Mouse (Mus musculus) hindbrain, embryonic 16.5 days (tissue): ENCODE data around the gene Itsn2. TPM values are rescaled to one million over a fixed set of nuclear protein-coding genes. Genes with fewer than 3 reads are reported as not detected.

Experiments
- ATAC-seq: fragments of 200-750 bp; cut with Nextera tagmentation; 2 replicates; pipeline ENCODE4 v1.8.0; 2017; ENCODE audit warnings: moderate TSS enrichment, moderate library complexity
- H3K27ac ChIP-seq: fragments of 300-500 bp; sonication (generic); 2 replicates; pipeline ENCODE4 v1.5.1; 2014; ENCODE audit warnings: low read depth, mild to moderate bottlenecking, control low read depth, low read length, moderate library complexity
- H3K27me3 ChIP-seq: fragments of 300-500 bp; sonication (generic); replicated peaks from 2 replicates; pipeline ENCODE4 v1.6.1; 2014; ENCODE audit warnings: low read length; ENCODE audit not compliant: control insufficient read depth, insufficient read depth
- H3K36me3 ChIP-seq: fragments of 300-500 bp; sonication (generic); 2 replicates; pipeline ENCODE4 v1.6.1; 2014; ENCODE audit warnings: mild to moderate bottlenecking, low read length, moderate library complexity, mixed read lengths; ENCODE audit not compliant: control insufficient read depth, insufficient read depth
- H3K4me1 ChIP-seq: fragments of 300-500 bp; sonication (generic); 2 replicates; pipeline ENCODE4 v1.6.1; 2014; ENCODE audit warnings: low read depth, low read length; ENCODE audit not compliant: control insufficient read depth, insufficient read depth
- H3K4me2 ChIP-seq: fragments of 300-500 bp; sonication (generic); 2 replicates; pipeline ENCODE4 v1.6.1; 2014; ENCODE audit warnings: mild to moderate bottlenecking, low read length, control low read depth, moderate library complexity
- H3K4me3 ChIP-seq: fragments of 300-500 bp; sonication (generic); 2 replicates; pipeline ENCODE4 v1.5.1; 2014; ENCODE audit warnings: mild to moderate bottlenecking, low read length, control low read depth, moderate library complexity
- H3K9ac ChIP-seq: fragments of 300-500 bp; sonication (generic); 2 replicates; pipeline ENCODE4 v1.6.1; 2014; ENCODE audit warnings: low read depth, mild to moderate bottlenecking, control low read depth, low read length, moderate library complexity
- H3K9me3 ChIP-seq: fragments of 300-500 bp; sonication (generic); 2 replicates; pipeline ENCODE4 v1.6.1; 2014; ENCODE audit warnings: mild to moderate bottlenecking, low read length, moderate library complexity; ENCODE audit not compliant: control insufficient read depth
- WGBS: fragments of 180-500 bp; shearing (Covaris S2); extraction: QIAGEN DNeasy Blood & Tissue Kit; methylation state at CpG from one replicate; pipeline ENCODE4 v1.1.7; 2014; 5-methylcytosine and 5-hydroxymethylcytosine counted together
- polyA plus RNA-seq: library from polyadenylated mRNA; unstranded; fragments of >200 nt; fragmentation: Nextera tagmentation; extraction: Ambion mirVana; gene quantifications from 2 replicates; pipeline ENCODE4 v1.2.1, GENCODE M21; 2015

Itsn2 gene
- polyA plus RNA-seq, 1 experiment from 2014 or later: 24.4 TPM

DNA sequence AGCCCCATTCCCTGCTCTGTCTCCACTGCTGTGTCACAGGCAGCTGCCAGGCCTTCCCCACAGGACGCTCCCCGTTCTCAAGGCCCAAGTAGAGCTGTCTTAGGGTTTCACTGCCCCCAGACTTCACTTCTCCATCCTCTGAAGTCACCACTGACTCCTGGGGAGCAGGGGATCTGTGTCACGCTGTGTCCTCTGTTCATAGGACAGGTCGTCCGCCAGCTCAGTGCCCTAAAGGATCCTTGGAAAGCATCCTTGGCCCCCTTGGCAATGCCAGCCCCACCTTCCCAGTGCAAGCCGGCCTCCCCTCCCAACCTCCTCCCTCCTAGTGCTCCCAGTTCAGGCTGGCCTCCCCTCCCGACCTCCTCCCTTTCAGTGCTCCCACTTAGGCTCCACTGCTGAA is 117.5 kb downstream of the Itsn2 start:
- peaks cover 25% of the 10 kb centered on the region for H3K36me3 ChIP-seq
- no peak for ATAC-seq
- 90% methylated on average over 7 of the region's 7 CpGs for WGBS

DNA sequence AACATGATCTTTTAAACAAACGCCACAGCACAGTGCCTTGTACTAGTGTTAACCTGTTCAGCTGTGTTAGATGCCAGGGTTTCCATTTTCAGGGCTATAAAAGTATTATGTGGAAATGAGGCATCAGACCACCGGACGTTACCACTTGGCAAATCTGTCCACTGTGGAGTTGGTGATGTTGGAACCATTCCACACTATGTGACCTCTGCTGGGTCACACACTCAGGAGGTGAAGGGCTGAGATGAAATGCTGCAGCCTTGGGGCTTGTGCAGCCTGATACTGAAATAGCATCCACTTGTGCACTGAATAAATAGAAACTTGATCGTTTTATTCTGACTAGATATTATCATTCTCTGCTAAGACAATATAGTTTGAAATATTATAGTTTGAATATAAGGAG is 120.9 kb downstream of the Itsn2 start:
- no peak for ATAC-seq
- 0 out of 2 replicates have a peak, but pooled peaks cover 4% of the 10 kb centered on the region for H3K9me3 ChIP-seq
- H3K27me3 ChIP-seq: no peaks in the 10 kb centered on the region
- H3K27ac ChIP-seq: no peak overlapping the region
- no peak overlapping the region for H3K4me2 ChIP-seq
- no peaks in the 10 kb centered on the region for H3K4me1 ChIP-seq
- no peak overlapping the region for H3K4me3 ChIP-seq
- no peak overlapping the region for H3K9ac ChIP-seq
- H3K36me3 ChIP-seq: peaks cover 10% of the 10 kb centered on the region
- 86% methylated on average over 4 of the region's 4 CpGs for WGBS

More for the DNA sequence above, 117.5 kb downstream of the Itsn2 start:
- Histone ChIP-seq H3K9ac (no peak overlapping the region), H3K27me3 (no peaks in the 10 kb centered on the region), H3K4me1 (no peaks in the 10 kb centered on the region), H3K4me2 (no peak overlapping the region), H3K4me3 (no peak overlapping the region), H3K9me3 (no peaks in the 10 kb centered on the region), H3K27ac (no peak overlapping the region)

- WGBS: 86% methylated on average over 10 of the region's 10 CpGs
- Histone ChIP-seq H3K9me3 (0 out of 2 replicates have a peak, but pooled peaks cover 4% of the 10 kb centered on the region), H3K27ac (no peak overlapping the region), H3K4me3 (no peak overlapping the region), H3K4me2 (no peak overlapping the region), H3K4me1 (no peaks in the 10 kb centered on the region), H3K36me3 (no peaks in the 10 kb centered on the region), H3K27me3 (no peaks in the 10 kb centered on the region), H3K9ac (no peak overlapping the region)
- ATAC-seq: no peak
Observed at GRCm38 (mm10) chr12:4715606-4716005, 123.2 kb downstream of the Itsn2 start.

DNA sequence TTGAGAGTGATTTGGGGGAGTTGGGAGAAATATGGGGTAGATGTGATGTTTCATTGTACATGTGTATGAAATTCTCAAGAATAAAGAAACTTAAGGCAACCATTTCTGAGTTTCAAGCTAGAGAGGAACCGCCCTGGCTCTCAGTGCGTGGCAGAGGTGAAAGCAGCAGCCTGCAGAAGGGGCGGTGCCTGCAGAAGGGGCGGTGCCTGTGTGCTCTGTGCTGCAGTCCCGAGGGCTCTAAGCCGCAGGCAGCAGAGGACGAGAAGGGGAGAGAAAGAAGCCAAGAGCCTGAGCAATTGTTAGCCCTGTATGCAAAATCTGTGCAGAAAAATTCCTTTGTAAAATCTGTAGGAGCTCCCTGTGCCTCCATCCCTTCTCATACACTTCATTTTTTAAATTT is 125.0 kb downstream of the Itsn2 start:
- Histone ChIP-seq H3K9me3 (0 out of 2 replicates have a peak, but pooled peaks cover 4% of the 10 kb centered on the region), H3K4me1 (no peaks in the 10 kb centered on the region), H3K4me3 (no peak overlapping the region), H3K9ac (no peak overlapping the region), H3K36me3 (no peaks in the 10 kb centered on the region), H3K27me3 (no peaks in the 10 kb centered on the region), H3K4me2 (no peak overlapping the region), H3K27ac (no peak overlapping the region)
- 0 out of 2 replicates have a peak, but pooled peaks have one; percentile 68 for ATAC-seq
- WGBS: 3% methylated on average over 7 of the region's 7 CpGs

GRCm38 (mm10) chr12:4719066-4719761 is 126.8 kb downstream of the Itsn2 start:
- 0 out of 2 replicates have a peak, but pooled peaks cover 4% of the 10 kb centered on the region for H3K9me3 ChIP-seq
- WGBS: 86% methylated on average over 13 of the region's 13 CpGs
- no peak overlapping the region for H3K4me2 ChIP-seq
- no peak for ATAC-seq
- no peak overlapping the region for H3K27ac ChIP-seq
- H3K36me3 ChIP-seq: no peaks in the 10 kb centered on the region
- no peak overlapping the region for H3K9ac ChIP-seq
- no peaks in the 10 kb centered on the region for H3K27me3 ChIP-seq
- H3K4me1 ChIP-seq: no peaks in the 10 kb centered on the region
- no peak overlapping the region for H3K4me3 ChIP-seq

GRCm38 (mm10) chr12:4719762-4720754 is 127.6 kb downstream of the Itsn2 start:
- no peak overlapping the region for H3K9ac ChIP-seq
- 0 out of 2 replicates have a peak, but pooled peaks cover 4% of the 10 kb centered on the region for H3K9me3 ChIP-seq
- H3K36me3 ChIP-seq: no peaks in the 10 kb centered on the region
- no peak for ATAC-seq
- no peaks in the 10 kb centered on the region for H3K27me3 ChIP-seq
- no peak overlapping the region for H3K4me2 ChIP-seq
- no peak overlapping the region for H3K27ac ChIP-seq
- no peaks in the 10 kb centered on the region for H3K4me1 ChIP-seq
- no peak overlapping the region for H3K4me3 ChIP-seq
- 81% methylated on average over 17 of the region's 17 CpGs for WGBS

DNA sequence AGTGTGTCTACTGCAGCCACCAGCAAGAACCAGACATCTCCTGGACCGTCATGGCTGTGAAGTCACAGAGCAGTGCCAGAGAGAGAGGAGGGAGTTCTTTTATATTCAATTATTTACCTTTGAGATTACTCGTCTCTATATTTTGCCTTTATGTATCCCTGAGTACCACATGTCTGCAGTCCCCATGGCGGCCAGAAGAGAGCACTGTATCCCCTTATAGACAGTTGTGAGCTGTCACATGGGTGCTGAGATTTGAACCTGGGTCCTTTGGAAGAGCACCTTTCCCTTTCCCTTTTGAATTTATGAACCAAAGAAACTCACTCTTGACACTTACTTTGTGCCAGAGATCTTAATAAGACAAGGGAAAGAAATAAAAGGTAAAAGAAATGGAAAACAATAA is 136.7 kb downstream of the Itsn2 start:
- H3K36me3 ChIP-seq: 0 out of 2 replicates have a peak, but pooled peaks cover 2% of the 10 kb centered on the region
- no peaks in the 10 kb centered on the region for H3K4me1 ChIP-seq
- H3K4me3 ChIP-seq: no peak overlapping the region
- H3K9me3 ChIP-seq: no peaks in the 10 kb centered on the region; the same call in 1 of the 2 replicates
- no peak for ATAC-seq
- H3K4me2 ChIP-seq: no peak overlapping the region
- no peak overlapping the region for H3K27ac ChIP-seq
- H3K27me3 ChIP-seq: no peaks in the 10 kb centered on the region
- WGBS: 94% methylated on average over 3 of the region's 3 CpGs
- H3K9ac ChIP-seq: no peak overlapping the region

DNA sequence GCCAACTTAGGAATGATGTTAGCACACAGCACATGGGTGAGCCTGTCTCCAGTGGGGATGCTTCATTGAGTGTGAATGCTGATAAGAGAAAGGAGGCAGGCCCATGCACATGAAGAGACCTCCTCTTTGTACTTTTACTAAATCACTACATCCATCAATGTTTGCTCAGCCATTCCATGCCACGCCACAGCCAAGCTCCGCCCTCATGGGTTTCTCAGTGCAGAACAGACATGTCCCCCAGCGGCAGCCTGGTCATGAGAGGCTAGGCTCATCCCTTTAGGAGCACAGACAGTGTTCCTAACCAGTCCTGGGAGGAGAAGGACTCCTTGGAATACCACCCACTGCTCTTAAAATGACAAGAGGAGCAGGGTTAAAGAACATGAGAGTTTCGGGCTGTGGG is 139.2 kb downstream of the Itsn2 start:
- H3K9me3 ChIP-seq: no peaks in the 10 kb centered on the region; the same call in 1 of the 2 replicates
- WGBS: 64% methylated on average over 4 of the region's 4 CpGs
- no peak overlapping the region for H3K27ac ChIP-seq

GRCm38 (mm10) chr12:4732332-4732731 is 139.9 kb downstream of the Itsn2 start:
- H3K9me3 ChIP-seq: no peaks in the 10 kb centered on the region; the same call in 1 of the 2 replicates
- H3K4me1 ChIP-seq: no peaks in the 10 kb centered on the region
- no peak overlapping the region for H3K4me2 ChIP-seq
- H3K27ac ChIP-seq: no peak overlapping the region
- no peaks in the 10 kb centered on the region for H3K27me3 ChIP-seq
- no peak overlapping the region for H3K4me3 ChIP-seq
- H3K9ac ChIP-seq: no peak overlapping the region
- 58% methylated on average over 4 of the region's 4 CpGs for WGBS
- ATAC-seq: no peak
- 0 out of 2 replicates have a peak, but pooled peaks cover 2% of the 10 kb centered on the region for H3K36me3 ChIP-seq

More for the DNA sequence above, 139.2 kb downstream of the Itsn2 start:
- Histone ChIP-seq H3K4me3 (no peak overlapping the region), H3K36me3 (0 out of 2 replicates have a peak, but pooled peaks cover 2% of the 10 kb centered on the region), H3K4me2 (no peak overlapping the region), H3K4me1 (no peaks in the 10 kb centered on the region), H3K27me3 (no peaks in the 10 kb centered on the region), H3K9ac (no peak overlapping the region)
- ATAC-seq: no peak
